In genomic region chr11:67350153-67350768, GRCm38 (mm10) we compare ENCODE assay signal across 8 mouse cellular contexts. TPM values are rescaled to one million over a fixed set of nuclear protein-coding genes. Genes with fewer than 3 reads are reported as not detected.
DNase-seq lines count a peak whose midpoint lies in the region; ATAC-seq lines count a peak whose summit lies in the region.

No protein-coding gene starts in this region.

- H3K4me2 ChIP-seq in hindbrain, embryonic 14.5 days (replicated peaks), result no peak overlapping the region

- H3K9me3 ChIP-seq in hindbrain, embryonic 14.5 days (ENCODE audit: control insufficient read depth, low read length), result no peaks in the 10 kb centered on the region

- no peaks in the 10 kb centered on the region for H3K4me1 ChIP-seq in hindbrain, embryonic 14.5 days (replicated peaks; ENCODE audit: control insufficient read depth, insufficient read depth, low read length)

- no peak overlapping the region for H3K27ac ChIP-seq in hindbrain, embryonic 14.5 days

- H3K4me3 ChIP-seq in hindbrain, embryonic 14.5 days (replicated peaks; ENCODE audit: low read length), result no peak overlapping the region

- peak; percentile 80 for DNase-seq in adipocyte (ENCODE audit: low spot score)
- peak; percentile 73 for DNase-seq in cerebellum, adult 8-10 months
- DNase-seq in hindbrain, embryonic 14.5 days (ENCODE audit: low spot score), result peak; percentile 94
- peak; percentile 87 to 89 for DNase-seq in layer of hippocampus, postnatal 10 days (ENCODE audit: low spot score in 2 of 2)
- DNase-seq in lung, postnatal 36 days, result peak; percentile 82
- peak; percentile 72 for DNase-seq in right cerebral cortex, postnatal 25 days

- peak; percentile 87 for ATAC-seq in frontal cortex, adult (ENCODE audit: low TSS enrichment)
- no peak for ATAC-seq in hindbrain, embryonic 14.5 days (ENCODE audit: low FRiP score)
- ATAC-seq in activated CD4-positive, CD25-positive, alpha-beta regulatory T cell, adult 4 months, result no peak

- WGBS in hindbrain, embryonic 14.5 days, result 59% methylated on average over 14 of the region's 14 CpGs

- no peaks in the 10 kb centered on the region for H3K36me3 ChIP-seq in hindbrain, embryonic 14.5 days (replicated peaks; ENCODE audit: control insufficient read depth, insufficient read depth)

- H3K27me3 ChIP-seq in hindbrain, embryonic 14.5 days (ENCODE audit: control insufficient read depth, insufficient read depth, low read length), result no peaks in the 10 kb centered on the region

- no peak overlapping the region for H3K9ac ChIP-seq in hindbrain, embryonic 14.5 days

RNA-seq across cellular contexts. Expression of gene Myh13, which starts 28.8 kb away (rescaled TPM):
- 0.13 and 0.70 TPM in 2 replicates for polyA plus RNA-seq in hindbrain, embryonic 14.5 days (2014; fragmentation: Nextera tagmentation; extraction: Ambion mirVana)
- total RNA-seq in layer of hippocampus, postnatal 10 days (2021), result under 1 TPM; 0.27 to 0.32 TPM
- under 1 TPM in 1 of 2 experiments, not detected in 1; 0.21 TPM for polyA plus RNA-seq in activated CD4-positive, CD25-positive, alpha-beta regulatory T cell, adult 4 months (2017; shearing (Covaris generic))
